Mouse (Mus musculus) midbrain, embryonic 16.5 days (tissue): ENCODE data around the gene Galnt9. TPM values are rescaled to one million over a fixed set of nuclear protein-coding genes. Genes with fewer than 3 reads are reported as not detected.
A peak's percentile ranks its signal among the peaks of the same experiment; 100 is the strongest.

ENCODE experiments used
- ATAC-seq: fragments of 200-750 bp; cut with Nextera tagmentation; 2 replicates; pipeline ENCODE4 v1.8.0; 2017; ENCODE audit warnings: moderate TSS enrichment
- H3K27ac ChIP-seq: fragments of 300-500 bp; sonication (generic); 2 replicates; pipeline ENCODE4 v1.5.1; 2014; ENCODE audit warnings: mild to moderate bottlenecking, low read length, mixed read lengths
- H3K27me3 ChIP-seq: fragments of 300-500 bp; sonication (generic); 2 replicates; pipeline ENCODE4 v1.6.1; 2014; ENCODE audit warnings: low read depth, low read length, mixed read lengths; ENCODE audit not compliant: control insufficient read depth, insufficient read depth
- H3K36me3 ChIP-seq: fragments of 300-500 bp; sonication (generic); 2 replicates; pipeline ENCODE4 v1.6.1; 2014; ENCODE audit warnings: mild to moderate bottlenecking, low read length, moderate library complexity, mixed read lengths; ENCODE audit not compliant: control insufficient read depth, insufficient read depth
- H3K4me1 ChIP-seq: fragments of 300-500 bp; sonication (generic); 2 replicates; pipeline ENCODE4 v1.6.1; 2014; ENCODE audit warnings: mild to moderate bottlenecking, low read length, mixed read lengths; ENCODE audit not compliant: control insufficient read depth, insufficient read depth
- H3K4me2 ChIP-seq: fragments of 300-500 bp; sonication (generic); 2 replicates; pipeline ENCODE4 v1.6.1; 2014; ENCODE audit warnings: mild to moderate bottlenecking, low read length, mixed read lengths
- H3K4me3 ChIP-seq: fragments of 300-500 bp; sonication (generic); 2 replicates; pipeline ENCODE4 v1.5.1; 2014; ENCODE audit warnings: low read depth, mild to moderate bottlenecking, low read length, moderate library complexity, mixed read lengths
- H3K9ac ChIP-seq: fragments of 300-500 bp; sonication (generic); 2 replicates; pipeline ENCODE4 v1.6.1; 2014; ENCODE audit warnings: low read depth, low read length, mixed read lengths
- H3K9me3 ChIP-seq: fragments of 300-500 bp; sonication (generic); replicated peaks from 2 replicates; pipeline ENCODE4 v1.6.1; 2014; ENCODE audit warnings: mild to moderate bottlenecking, low read length, mixed read lengths; ENCODE audit not compliant: control insufficient read depth, poor library complexity, severe bottlenecking
- WGBS: fragments of 180-500 bp; shearing (Covaris S2); extraction: QIAGEN DNeasy Blood & Tissue Kit; methylation state at CpG from one replicate; pipeline ENCODE4 v1.1.7; 2014; 5-methylcytosine and 5-hydroxymethylcytosine counted together
- polyA plus RNA-seq: library from polyadenylated mRNA; unstranded; fragments of >200 nt; fragmentation: Nextera tagmentation; extraction: Ambion mirVana; gene quantifications from 2 replicates; pipeline ENCODE4 v1.2.1, GENCODE M21; 2015

Galnt9 gene
- polyA plus RNA-seq, 1 experiment from 2014 or later, result 23.1 TPM

- no peaks in the 10 kb centered on the region for H3K36me3 ChIP-seq
- H3K4me3 ChIP-seq, result no peak overlapping the region
- no peak overlapping the region for H3K27ac ChIP-seq
- no peaks in the 10 kb centered on the region for H3K27me3 ChIP-seq
- 90% methylated on average over 8 of the region's 8 CpGs for WGBS
- no peak for ATAC-seq
- no peaks in the 10 kb centered on the region for H3K9me3 ChIP-seq
- no peak overlapping the region for H3K9ac ChIP-seq
- no peak overlapping the region for H3K4me2 ChIP-seq
- no peaks in the 10 kb centered on the region for H3K4me1 ChIP-seq
Observed at GRCm38 (mm10) chr5:110559679-110560078, 15.5 kb downstream of the Galnt9 start.

- Histone ChIP-seq H3K27me3 (no peaks in the 10 kb centered on the region), H3K9ac (no peak overlapping the region), H3K27ac (no peak overlapping the region), H3K36me3 (no peaks in the 10 kb centered on the region), H3K9me3 (no peaks in the 10 kb centered on the region), H3K4me2 (no peak overlapping the region), H3K4me3 (no peak overlapping the region), H3K4me1 (no peaks in the 10 kb centered on the region)
- 88% methylated on average over 16 of the region's 16 CpGs for WGBS
- no peak for ATAC-seq
Observed at GRCm38 (mm10) chr5:110562741-110563326, 18.7 kb downstream of the Galnt9 start.

- WGBS, result 44% methylated on average over 4 of the region's 4 CpGs
- H3K9me3 ChIP-seq, result no peaks in the 10 kb centered on the region
- no peak for ATAC-seq
- H3K27me3 ChIP-seq, result no peaks in the 10 kb centered on the region
- no peaks in the 10 kb centered on the region for H3K36me3 ChIP-seq
- no peak overlapping the region for H3K27ac ChIP-seq
- H3K9ac ChIP-seq, result no peak overlapping the region
- H3K4me3 ChIP-seq, result no peak overlapping the region
- no peaks in the 10 kb centered on the region; the same call in 1 of the 2 replicates for H3K4me1 ChIP-seq
- no peak overlapping the region for H3K4me2 ChIP-seq
Observed at GRCm38 (mm10) chr5:110564986-110565644, 21.0 kb downstream of the Galnt9 start.

- no peaks in the 10 kb centered on the region for H3K36me3 ChIP-seq
- no peak overlapping the region for H3K4me2 ChIP-seq
- ATAC-seq, result no peak
- no peak overlapping the region for H3K27ac ChIP-seq
- no peak overlapping the region for H3K4me3 ChIP-seq
- H3K4me1 ChIP-seq, result no peaks in the 10 kb centered on the region; the same call in none of the 2 replicates
- no peaks in the 10 kb centered on the region for H3K9me3 ChIP-seq
- H3K9ac ChIP-seq, result no peak overlapping the region
- 77% methylated on average over 2 of the region's 2 CpGs for WGBS
- H3K27me3 ChIP-seq, result no peaks in the 10 kb centered on the region
Observed at GRCm38 (mm10) chr5:110567547-110567946, 23.4 kb downstream of the Galnt9 start.

GRCm38 (mm10) chr5:110574888-110575287, 30.7 kb downstream of the Galnt9 start:
- H3K9ac ChIP-seq, result no peak overlapping the region
- H3K4me3 ChIP-seq, result no peak overlapping the region
- H3K27me3 ChIP-seq, result no peaks in the 10 kb centered on the region
- no peaks in the 10 kb centered on the region; the same call in 1 of the 2 replicates for H3K4me1 ChIP-seq
- ATAC-seq, result no peak
- no peak overlapping the region for H3K4me2 ChIP-seq
- H3K36me3 ChIP-seq, result no peaks in the 10 kb centered on the region
- 71% methylated on average over 6 of the region's 6 CpGs for WGBS
- H3K9me3 ChIP-seq, result no peaks in the 10 kb centered on the region
- H3K27ac ChIP-seq, result no peak overlapping the region

GRCm38 (mm10) chr5:110579296-110579695, 35.1 kb downstream of the Galnt9 start:
- no peak for ATAC-seq
- peaks cover 7% of the 10 kb centered on the region; the same call in 1 of the 2 replicates for H3K4me1 ChIP-seq
- 95% methylated on average over 4 of the region's 4 CpGs for WGBS
- H3K27ac ChIP-seq, result no peak overlapping the region
- no peak overlapping the region for H3K4me2 ChIP-seq
- H3K36me3 ChIP-seq, result no peaks in the 10 kb centered on the region
- no peak overlapping the region for H3K9ac ChIP-seq
- H3K27me3 ChIP-seq, result no peaks in the 10 kb centered on the region
- no peak overlapping the region for H3K4me3 ChIP-seq
- H3K9me3 ChIP-seq, result no peaks in the 10 kb centered on the region

- no peak overlapping the region for H3K4me3 ChIP-seq
- peaks cover 7% of the 10 kb centered on the region; the same call in 1 of the 2 replicates for H3K4me1 ChIP-seq
- no peak overlapping the region for H3K4me2 ChIP-seq
- H3K9me3 ChIP-seq, result no peaks in the 10 kb centered on the region
- WGBS, result 46% methylated on average over 19 of the region's 19 CpGs
- 0 out of 2 replicates have a peak overlapping the region, but pooled peaks have one; percentile 25 for H3K9ac ChIP-seq
- no peak overlapping the region for H3K27ac ChIP-seq
- peak; percentile 66; the same call in 1 of the 2 replicates for ATAC-seq
- no peaks in the 10 kb centered on the region for H3K36me3 ChIP-seq
- no peaks in the 10 kb centered on the region for H3K27me3 ChIP-seq
Observed at GRCm38 (mm10) chr5:110580569-110581239, 36.5 kb downstream of the Galnt9 start.

GRCm38 (mm10) chr5:110582647-110583538, 38.7 kb downstream of the Galnt9 start:
- Histone ChIP-seq H3K9me3 (no peaks in the 10 kb centered on the region), H3K36me3 (no peaks in the 10 kb centered on the region), H3K4me2 (no peak overlapping the region), H3K4me3 (no peak overlapping the region), H3K27me3 (no peaks in the 10 kb centered on the region), H3K9ac (no peak overlapping the region), H3K4me1 (peaks cover 7% of the 10 kb centered on the region; the same call in 1 of the 2 replicates), H3K27ac (no peak overlapping the region)
- ATAC-seq, result no peak
- WGBS, result 69% methylated on average over 10 of the region's 10 CpGs
